Comparison of ENCODE assay signal across 12 mouse cellular contexts in genomic region chr9:97490591-97491176, GRCm38 (mm10).
DNase-seq lines count a peak whose midpoint lies in the region; ATAC-seq and TF ChIP-seq lines count a peak whose summit lies in the region.
"Had no signal": no experiment of that assay in that cellular context is flagged by ENCODE, and none has a peak within 500 bp of the region (broad histone marks: within the 10 kb centered on the region; RNA-seq: fewer than 3 reads in every experiment).

No protein-coding gene starts in this region.

- H3K79me2 ChIP-seq in liver, adult 2 months (ENCODE audit: control insufficient read depth, insufficient read depth, low read length), result no peaks in the 10 kb centered on the region

- H3K27me3 ChIP-seq in embryonic facial prominence, embryonic 14.5 days (replicated peaks; ENCODE audit: control insufficient read depth, insufficient read depth, low read length), result no peaks in the 10 kb centered on the region
- no peaks in the 10 kb centered on the region for H3K27me3 ChIP-seq in embryonic facial prominence, embryonic 10.5 days (replicated peaks; ENCODE audit: low read depth, poor library complexity, severe bottlenecking)
- H3K27me3 ChIP-seq in liver, adult 2 months (ENCODE audit: control insufficient read depth, insufficient read depth, low read length), result no peaks in the 10 kb centered on the region
- H3K27me3 ChIP-seq in liver, embryonic 11.5 days (replicated peaks; ENCODE audit: control insufficient read depth, insufficient read depth, low read length), result no peaks in the 10 kb centered on the region
- no peaks in the 10 kb centered on the region for H3K27me3 ChIP-seq in lung, embryonic 14.5 days (ENCODE audit: insufficient read depth, low read length)
- H3K27me3 ChIP-seq: forebrain, embryonic 15.5 days; hindbrain, embryonic 15.5 days; midbrain, embryonic 15.5 days had no signal

- TF ChIP-seq CTCF in liver, adult 2 months (IDR thresholded peaks at IDR 0.05; ENCODE audit: low read depth, low read length), result no peak
- no peak for TF ChIP-seq CTCF in lung, embryonic 14.5 days (IDR thresholded peaks at IDR 0.05; ENCODE audit: low read depth)

- H3K4me1 ChIP-seq in embryonic facial prominence, embryonic 14.5 days (ENCODE audit: control insufficient read depth, insufficient read depth, low read length), result no peaks in the 10 kb centered on the region
- H3K4me1 ChIP-seq in embryonic facial prominence, embryonic 10.5 days, result no peaks in the 10 kb centered on the region
- H3K4me1 ChIP-seq in liver, adult 2 months (ENCODE audit: control insufficient read depth, insufficient read depth, low read length), result no peaks in the 10 kb centered on the region
- H3K4me1 ChIP-seq in liver, embryonic 11.5 days (replicated peaks; ENCODE audit: control insufficient read depth, insufficient read depth, low read length), result no peaks in the 10 kb centered on the region
- H3K4me1 ChIP-seq in lung, embryonic 14.5 days (ENCODE audit: insufficient read depth), result no peaks in the 10 kb centered on the region; the same call in 1 of the 2 replicates
- H3K4me1 ChIP-seq: midbrain, embryonic 15.5 days had no signal

- peak; percentile 70 for DNase-seq in embryonic facial prominence, embryonic 14.5 days (ENCODE audit: low spot score)
- no peak for DNase-seq in embryonic facial prominence, embryonic 10.5 days (ENCODE audit: low spot score)
- DNase-seq in liver, adult 2 months (ENCODE audit: extremely low read depth, low read depth, low spot score), result peak; percentile 98
- no peak for DNase-seq in liver, embryonic 11.5 days (ENCODE audit: low spot score)
- DNase-seq in adrenal gland, postnatal 25 days, result peak; percentile 14
- DNase-seq in lung, embryonic 14.5 days, result peak; percentile 95
- no peak for DNase-seq in natural killer cell, adult 2 months (ENCODE audit: low spot score in 2 of 2)
- no peak for DNase-seq in layer of hippocampus, postnatal 10 days (ENCODE audit: low spot score in 2 of 2)
- DNase-seq: right cerebral cortex, postnatal 25 days had no signal

- 52% methylated on average over 2 of the region's 2 CpGs for WGBS in embryonic facial prominence, embryonic 14.5 days
- WGBS in embryonic facial prominence, embryonic 10.5 days, result 82% methylated on average over 2 of the region's 2 CpGs
- 16% methylated on average over 2 of the region's 2 CpGs for WGBS in liver, adult 2 months
- 70% methylated on average over 2 of the region's 2 CpGs for WGBS in liver, embryonic 11.5 days
- WGBS in lung, embryonic 14.5 days, result 30% methylated on average over 2 of the region's 2 CpGs

- no peak for TF ChIP-seq POLR2A in liver, adult 2 months (IDR thresholded peaks at IDR 0.05; ENCODE audit: extremely low read depth, insufficient read depth, low read length)

- H3K4me2 ChIP-seq in embryonic facial prominence, embryonic 14.5 days (ENCODE audit: low read depth, low read length), result no peak overlapping the region
- H3K4me2 ChIP-seq in liver, embryonic 11.5 days, result no peak overlapping the region
- no peak overlapping the region for H3K4me2 ChIP-seq in lung, embryonic 14.5 days
- H3K4me2 ChIP-seq: forebrain, embryonic 15.5 days; hindbrain, embryonic 15.5 days; midbrain, embryonic 15.5 days had no signal

- H3K9me3 ChIP-seq in embryonic facial prominence, embryonic 14.5 days (ENCODE audit: control insufficient read depth, low read length), result no peaks in the 10 kb centered on the region
- H3K9me3 ChIP-seq in embryonic facial prominence, embryonic 10.5 days, result no peaks in the 10 kb centered on the region
- no peaks in the 10 kb centered on the region for H3K9me3 ChIP-seq in liver, embryonic 11.5 days (ENCODE audit: control insufficient read depth, low read length)
- H3K9me3 ChIP-seq in lung, embryonic 14.5 days (ENCODE audit: low read depth, low read length), result no peaks in the 10 kb centered on the region
- H3K9me3 ChIP-seq: forebrain, embryonic 15.5 days; hindbrain, embryonic 15.5 days; midbrain, embryonic 15.5 days had no signal

- H3K27ac ChIP-seq in embryonic facial prominence, embryonic 14.5 days (replicated peaks; ENCODE audit: low read depth, low read length), result no peak overlapping the region
- no peak overlapping the region for H3K27ac ChIP-seq in embryonic facial prominence, embryonic 10.5 days (replicated peaks)
- no peak overlapping the region for H3K27ac ChIP-seq in liver, adult 2 months (replicated peaks; ENCODE audit: insufficient read depth, low read depth, low read length)
- no peak overlapping the region for H3K27ac ChIP-seq in liver, embryonic 11.5 days (ENCODE audit: low read depth, low read length)
- no peak overlapping the region for H3K27ac ChIP-seq in lung, embryonic 14.5 days (ENCODE audit: low read depth)
- H3K27ac ChIP-seq: forebrain, embryonic 15.5 days; hindbrain, embryonic 15.5 days; midbrain, embryonic 15.5 days had no signal

- H3K9ac ChIP-seq in embryonic facial prominence, embryonic 14.5 days (ENCODE audit: low read depth, low read length), result no peak overlapping the region
- H3K9ac ChIP-seq in liver, adult 2 months (ENCODE audit: low read depth, low read length), result no peak overlapping the region
- H3K9ac ChIP-seq in liver, embryonic 11.5 days (ENCODE audit: low read depth, low read length), result no peak overlapping the region
- no peak overlapping the region for H3K9ac ChIP-seq in lung, embryonic 14.5 days
- H3K9ac ChIP-seq: forebrain, embryonic 15.5 days; hindbrain, embryonic 15.5 days; midbrain, embryonic 15.5 days had no signal

- 0 out of 2 replicates have a peak, but pooled peaks have one; percentile 18 for ATAC-seq in embryonic facial prominence, embryonic 14.5 days (ENCODE audit: low read depth)
- ATAC-seq in liver, embryonic 11.5 days (replicated peaks; ENCODE audit: low FRiP score), result no peak
- ATAC-seq in lung, embryonic 14.5 days (ENCODE audit: insufficient read depth), result peak; percentile 90
- ATAC-seq: forebrain, embryonic 15.5 days; midbrain, embryonic 15.5 days had no signal

- no peaks in the 10 kb centered on the region for H3K36me3 ChIP-seq in embryonic facial prominence, embryonic 14.5 days (ENCODE audit: control insufficient read depth, insufficient read depth, low read length)
- H3K36me3 ChIP-seq in embryonic facial prominence, embryonic 10.5 days (replicated peaks), result no peaks in the 10 kb centered on the region
- H3K36me3 ChIP-seq in liver, adult 2 months (ENCODE audit: control insufficient read depth, insufficient read depth, low read length), result no peaks in the 10 kb centered on the region
- H3K36me3 ChIP-seq in liver, embryonic 11.5 days (ENCODE audit: control insufficient read depth, insufficient read depth, low read length), result no peaks in the 10 kb centered on the region
- no peaks in the 10 kb centered on the region for H3K36me3 ChIP-seq in lung, embryonic 14.5 days (ENCODE audit: insufficient read depth)
- H3K36me3 ChIP-seq: forebrain, embryonic 15.5 days; hindbrain, embryonic 15.5 days; midbrain, embryonic 15.5 days had no signal

- H3K4me3 ChIP-seq in embryonic facial prominence, embryonic 14.5 days (ENCODE audit: low read depth, low read length), result no peak overlapping the region
- H3K4me3 ChIP-seq in embryonic facial prominence, embryonic 10.5 days, result no peak overlapping the region
- no peak overlapping the region for H3K4me3 ChIP-seq in liver, adult 2 months (ENCODE audit: insufficient read depth, low read depth, low read length)
- no peak overlapping the region for H3K4me3 ChIP-seq in liver, embryonic 11.5 days (ENCODE audit: low read depth, low read length)
- H3K4me3 ChIP-seq in lung, embryonic 14.5 days (ENCODE audit: low read depth, low read length), result no peak overlapping the region
- H3K4me3 ChIP-seq: forebrain, embryonic 15.5 days; hindbrain, embryonic 15.5 days; midbrain, embryonic 15.5 days had no signal

Comparison
In these comparisons a context has a peak if more than half of its experiments do, and no peak if none do; other contexts are left out.
1. DNase-seq: peak in embryonic facial prominence, embryonic 14.5 days (single experiment), liver, adult 2 months (single experiment), adrenal gland, postnatal 25 days (single experiment) and lung, embryonic 14.5 days (single experiment); none in embryonic facial prominence, embryonic 10.5 days (single experiment), liver, embryonic 11.5 days (single experiment), natural killer cell, adult 2 months (0 of 2) and layer of hippocampus, postnatal 10 days (0 of 2).